Comparison of ENCODE assay signal across 17 mouse cellular contexts in the genomic region with DNA sequence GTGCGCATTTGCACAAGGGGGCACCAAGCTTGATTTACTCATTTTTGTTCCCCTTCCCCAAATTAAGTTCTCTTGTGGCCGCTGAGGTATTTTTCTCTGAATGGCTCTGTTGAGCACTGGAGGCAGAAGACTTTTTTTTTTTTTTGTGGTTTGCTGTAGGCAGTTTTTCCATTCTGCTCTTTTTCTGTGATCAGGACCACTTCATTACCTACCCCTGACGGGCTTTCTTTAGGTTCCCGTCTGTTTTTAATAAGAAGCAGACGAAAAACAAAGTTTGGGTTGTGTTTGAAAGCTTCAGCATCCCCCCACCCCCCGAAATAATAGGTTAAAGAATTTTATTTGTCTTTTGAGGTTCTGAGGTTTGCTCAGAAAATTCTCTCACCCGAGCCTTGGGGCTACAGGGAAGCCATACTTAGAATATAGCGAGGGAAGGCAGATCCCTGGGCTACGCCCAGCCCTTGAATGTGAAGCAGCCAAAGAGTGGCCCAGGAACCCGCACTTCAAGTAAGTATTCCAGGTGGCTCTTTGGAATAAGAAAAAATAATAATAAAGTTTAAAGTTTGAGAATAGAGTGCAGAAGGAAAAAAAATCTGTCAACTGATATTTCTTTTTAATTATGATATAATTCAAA.
A peak's percentile ranks its signal among the peaks of the same experiment; 100 is the strongest.
DNase-seq lines count a peak whose midpoint lies in the region; ATAC-seq and TF ChIP-seq lines count a peak whose summit lies in the region.
"Had no signal": no experiment of that assay in that cellular context is flagged by ENCODE, and none has a peak within 500 bp of the region (broad histone marks: within the 10 kb centered on the region; RNA-seq: fewer than 3 reads in every experiment).

No protein-coding gene starts in this region.

- H3K27ac ChIP-seq in liver, postnatal 0 days (ENCODE audit: low read depth): 0 out of 2 replicates have a peak overlapping the region, but pooled peaks have one; percentile 39
- H3K27ac ChIP-seq in embryonic fibroblast, embryonic 13.5 days (ENCODE audit: insufficient read depth, low read length): 0 out of 2 replicates have a peak overlapping the region, but pooled peaks have one; percentile 28
- H3K27ac ChIP-seq: liver, embryonic 15.5 days had no signal

- TF ChIP-seq POLR2A in embryonic fibroblast, embryonic 13.5 days (IDR thresholded peaks at IDR 0.05; ENCODE audit: low read depth, low read length): no peak

- 55% methylated on average over 10 of the region's 10 CpGs for WGBS in liver, postnatal 0 days (ENCODE audit: insufficient replicate concordance)

- no peak overlapping the region for H3K4me3 ChIP-seq in liver, postnatal 0 days (ENCODE audit: low read depth, low read length)
- H3K4me3 ChIP-seq in embryonic fibroblast, embryonic 13.5 days (ENCODE audit: insufficient read depth, low read length): no peak overlapping the region
- H3K4me3 ChIP-seq: liver, embryonic 15.5 days had no signal

- no peaks in the 10 kb centered on the region for H3K36me3 ChIP-seq in liver, postnatal 0 days (replicated peaks; ENCODE audit: insufficient read depth, low read length)
- H3K36me3 ChIP-seq: liver, embryonic 15.5 days had no signal

- H3K9ac ChIP-seq in liver, postnatal 0 days (replicated peaks): no peak overlapping the region
- H3K9ac ChIP-seq: liver, embryonic 15.5 days had no signal

- no peak for TF ChIP-seq CTCF in liver, postnatal 0 days (IDR thresholded peaks at IDR 0.05; ENCODE audit: low read depth)
- TF ChIP-seq CTCF in embryonic fibroblast, embryonic 13.5 days (IDR thresholded peaks at IDR 0.05; ENCODE audit: borderline replicate concordance, insufficient read depth, low read length): no peak

- no peak overlapping the region for H3K4me2 ChIP-seq in liver, postnatal 0 days (ENCODE audit: low read depth, low read length)
- H3K4me2 ChIP-seq: heart, embryonic 11.5 days; liver, embryonic 15.5 days had no signal

- no peaks in the 10 kb centered on the region for H3K4me1 ChIP-seq in liver, postnatal 0 days (ENCODE audit: insufficient read depth)
- H3K4me1 ChIP-seq in embryonic fibroblast, embryonic 13.5 days (ENCODE audit: control insufficient read depth, insufficient read depth, low read length): peaks cover 8% of the 10 kb centered on the region

- TF ChIP-seq EP300 in liver, postnatal 0 days (IDR thresholded peaks at IDR 0.05; ENCODE audit: low read depth): no peak

- DNase-seq in embryo, embryonic 11 days: peak; percentile 41
- DNase-seq in embryo, embryonic 10 days (ENCODE audit: low spot score): no peak
- DNase-seq in liver, postnatal 0 days: no peak
- DNase-seq in liver: no peak
- DNase-seq in testis, postnatal 14 days (ENCODE audit: low spot score): no peak
- DNase-seq in retina, embryonic 14.5 days (ENCODE audit: low spot score): no peak
- DNase-seq: cerebellum, adult 2 months; gastrocnemius, postnatal 14 days; heart, postnatal 4 days; kidney, adult 11 months; right cerebral cortex, postnatal 4 days had no signal

- ATAC-seq in liver, postnatal 0 days: no peak
- peak; percentile 30 for ATAC-seq in CD4-positive, CD25-positive, alpha-beta regulatory T cell, adult 4 months
- ATAC-seq: forebrain, embryonic 14.5 days; Patski had no signal

- H3K27me3 ChIP-seq in liver, postnatal 0 days (ENCODE audit: insufficient read depth, low read length): no peaks in the 10 kb centered on the region
- H3K27me3 ChIP-seq: Patski had no signal

- H3K9me3 ChIP-seq in liver, postnatal 0 days (ENCODE audit: low read length): no peaks in the 10 kb centered on the region
- H3K9me3 ChIP-seq: liver, embryonic 15.5 days had no signal
